Mouse (Mus musculus) colon, adult 2 months (tissue): ENCODE measurements around the gene Uncx. TPM values are rescaled to one million over a fixed set of nuclear protein-coding genes. Genes with fewer than 3 reads are reported as not detected.

Experiments used
- polyA plus RNA-seq: library from polyadenylated mRNA; depleted of rRNA; stranded (reverse); fragments of >200 nt; gene quantifications from 2 replicates; pipeline ENCODE4 v1.2.3, GENCODE M21; 2012; rRNA removed

The Uncx gene
- polyA plus RNA-seq = not detected in 2 replicates

DNA sequence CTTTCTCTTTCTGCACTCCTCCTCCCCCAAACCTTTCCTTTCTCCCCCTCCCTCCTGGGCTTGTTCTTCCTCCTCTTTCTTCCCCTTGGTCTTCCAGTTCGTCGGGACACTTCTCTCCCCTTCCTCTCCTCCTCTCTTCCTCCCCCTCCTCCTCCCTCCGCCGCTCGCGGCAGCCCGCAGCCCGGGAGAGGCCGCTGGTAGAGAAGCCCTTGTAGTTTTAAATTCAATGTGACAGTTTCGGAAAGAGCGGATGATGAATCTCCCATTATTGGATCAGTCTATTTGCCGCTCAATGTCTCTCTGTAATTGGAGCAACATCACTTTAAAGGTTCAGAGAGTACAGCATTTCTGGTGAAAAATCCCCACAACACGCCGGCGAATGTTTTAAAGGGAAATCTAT lies at the start of gene Uncx:
Gene Uncx (plus strand): TSS at position 281 of the 400 bp plus-strand sequence.

Other genes starting within 250 kb of the Uncx start
- 48.1 and 55.7 TPM in 2 replicates for gene Adap1, start 217.9 kb upstream of the Uncx start, polyA plus RNA-seq
- 62.7 and 94.9 TPM in 2 replicates for gene Cox19, start 192.1 kb upstream of the Uncx start, polyA plus RNA-seq
- 15.3 and 18.1 TPM in 2 replicates for gene Cyp2w1, start 190.9 kb upstream of the Uncx start, polyA plus RNA-seq
- gene Gpr146, start 165.8 kb upstream of the Uncx start, polyA plus RNA-seq = 7.0 and 8.2 TPM in 2 replicates
- 1.9 and 2.3 TPM in 2 replicates for gene C130050O18Rik, start 138.2 kb upstream of the Uncx start, polyA plus RNA-seq
- 3.3 TPM in 2 replicates for gene Gper1, start 120.3 kb upstream of the Uncx start, polyA plus RNA-seq
- gene 3110082I17Rik, start 83.0 kb upstream of the Uncx start, polyA plus RNA-seq = 8.0 and 8.4 TPM in 2 replicates
- 15.0 and 21.1 TPM in 2 replicates for gene Zfand2a, start 58.9 kb upstream of the Uncx start, polyA plus RNA-seq
- gene Micall2, start 192.8 kb downstream of the Uncx start, polyA plus RNA-seq = 16.0 and 17.5 TPM in 2 replicates
- gene Ints1, start 232.2 kb downstream of the Uncx start, polyA plus RNA-seq = 57.8 and 61.7 TPM in 2 replicates
- 50.4 and 53.4 TPM in 2 replicates for gene Mafk, start 248.0 kb downstream of the Uncx start, polyA plus RNA-seq